12 mouse cellular contexts compared by ENCODE assay signal in genomic region chr1:73640726-73641451, GRCm38 (mm10).
DNase-seq lines count a peak whose midpoint lies in the region; ATAC-seq lines count a peak whose summit lies in the region.
"Had no signal": no experiment of that assay in that cellular context is flagged by ENCODE, and none has a peak within 500 bp of the region (broad histone marks: within the 10 kb centered on the region; RNA-seq: fewer than 3 reads in every experiment).

No protein-coding gene starts in this region.

- peak; percentile 17 for DNase-seq in left cerebral cortex, postnatal 4 days
- no peak for DNase-seq in left cerebral cortex, postnatal 25 days (ENCODE audit: low spot score in 2 of 2)
- DNase-seq in forebrain, embryonic 10.5 days (ENCODE audit: extremely low spot score, low spot score), result peak; percentile 44
- no peak for DNase-seq in spleen, postnatal 4 days (ENCODE audit: low spot score in 2 of 2)
- no peak for DNase-seq in gastrocnemius, adult 8-10 months (ENCODE audit: low spot score in 2 of 2)
- DNase-seq: cerebellum, adult 8-10 months; gastrocnemius, postnatal 10 days; thymus, adult 18-20 months had no signal

- H3K4me3 ChIP-seq in forebrain, embryonic 10.5 days, result peak overlapping the region; percentile 22
- H3K4me3 ChIP-seq in hindbrain, embryonic 12.5 days, result no peak overlapping the region
- no peak overlapping the region for H3K4me3 ChIP-seq in neural tube, embryonic 12.5 days
- H3K4me3 ChIP-seq: myocyte had no signal

- H3K27ac ChIP-seq in forebrain, embryonic 10.5 days, result peak overlapping the region; percentile 90
- peak overlapping the region; percentile 67 for H3K27ac ChIP-seq in hindbrain, embryonic 12.5 days
- no peak overlapping the region for H3K27ac ChIP-seq in neural tube, embryonic 12.5 days

- H3K27me3 ChIP-seq in forebrain, embryonic 10.5 days (ENCODE audit: poor library complexity, severe bottlenecking), result no peaks in the 10 kb centered on the region
- H3K27me3 ChIP-seq in hindbrain, embryonic 12.5 days, result no peaks in the 10 kb centered on the region
- no peaks in the 10 kb centered on the region for H3K27me3 ChIP-seq in neural tube, embryonic 12.5 days (replicated peaks)
- H3K27me3 ChIP-seq: Patski had no signal

- no peaks in the 10 kb centered on the region for H3K36me3 ChIP-seq in forebrain, embryonic 10.5 days (replicated peaks)
- H3K36me3 ChIP-seq in hindbrain, embryonic 12.5 days, result no peaks in the 10 kb centered on the region
- H3K36me3 ChIP-seq in neural tube, embryonic 12.5 days, result no peaks in the 10 kb centered on the region

- intact Hi-C loops in left cerebral cortex, postnatal 4 days (cut with DNase I), result no loop called here
- intact Hi-C loops in left cerebral cortex, postnatal 25 days (cut with DNase I), result no loop called here

- peak; percentile 64 for ATAC-seq in hindbrain, embryonic 12.5 days (ENCODE audit: low FRiP score)
- ATAC-seq in neural tube, embryonic 12.5 days (ENCODE audit: low FRiP score, low read depth), result peak; percentile 86
- ATAC-seq: Patski had no signal

- 0 out of 2 replicates have a peak overlapping the region, but pooled peaks have one; percentile 11 for H3K4me2 ChIP-seq in hindbrain, embryonic 12.5 days (replicated peaks)
- H3K4me2 ChIP-seq in neural tube, embryonic 12.5 days (replicated peaks), result peak overlapping the region; percentile 12

- peaks cover 61% of the 10 kb centered on the region for H3K4me1 ChIP-seq in forebrain, embryonic 10.5 days
- H3K4me1 ChIP-seq in hindbrain, embryonic 12.5 days, result peaks cover 21% of the 10 kb centered on the region
- peaks cover 24% of the 10 kb centered on the region for H3K4me1 ChIP-seq in neural tube, embryonic 12.5 days

- no peaks in the 10 kb centered on the region for H3K9me3 ChIP-seq in forebrain, embryonic 10.5 days
- no peaks in the 10 kb centered on the region for H3K9me3 ChIP-seq in hindbrain, embryonic 12.5 days (replicated peaks)
- H3K9me3 ChIP-seq in neural tube, embryonic 12.5 days, result no peaks in the 10 kb centered on the region

- H3K9ac ChIP-seq in hindbrain, embryonic 12.5 days, result no peak overlapping the region
- H3K9ac ChIP-seq in neural tube, embryonic 12.5 days, result no peak overlapping the region

- 53% methylated on average over 12 of the region's 12 CpGs for WGBS in forebrain, embryonic 10.5 days
- 25% methylated on average over 12 of the region's 12 CpGs for WGBS in hindbrain, embryonic 12.5 days
- 23% methylated on average over 12 of the region's 12 CpGs for WGBS in neural tube, embryonic 12.5 days

Comparison
In these comparisons a context has a peak if more than half of its experiments do, and no peak if none do; other contexts are left out.
1. DNase-seq: peak in left cerebral cortex, postnatal 4 days (single experiment) and forebrain, embryonic 10.5 days (single experiment); none in left cerebral cortex, postnatal 25 days (0 of 2), spleen, postnatal 4 days (0 of 2) and gastrocnemius, adult 8-10 months (0 of 2).